14 mouse cellular contexts compared by ENCODE assay signal in the genomic region with DNA sequence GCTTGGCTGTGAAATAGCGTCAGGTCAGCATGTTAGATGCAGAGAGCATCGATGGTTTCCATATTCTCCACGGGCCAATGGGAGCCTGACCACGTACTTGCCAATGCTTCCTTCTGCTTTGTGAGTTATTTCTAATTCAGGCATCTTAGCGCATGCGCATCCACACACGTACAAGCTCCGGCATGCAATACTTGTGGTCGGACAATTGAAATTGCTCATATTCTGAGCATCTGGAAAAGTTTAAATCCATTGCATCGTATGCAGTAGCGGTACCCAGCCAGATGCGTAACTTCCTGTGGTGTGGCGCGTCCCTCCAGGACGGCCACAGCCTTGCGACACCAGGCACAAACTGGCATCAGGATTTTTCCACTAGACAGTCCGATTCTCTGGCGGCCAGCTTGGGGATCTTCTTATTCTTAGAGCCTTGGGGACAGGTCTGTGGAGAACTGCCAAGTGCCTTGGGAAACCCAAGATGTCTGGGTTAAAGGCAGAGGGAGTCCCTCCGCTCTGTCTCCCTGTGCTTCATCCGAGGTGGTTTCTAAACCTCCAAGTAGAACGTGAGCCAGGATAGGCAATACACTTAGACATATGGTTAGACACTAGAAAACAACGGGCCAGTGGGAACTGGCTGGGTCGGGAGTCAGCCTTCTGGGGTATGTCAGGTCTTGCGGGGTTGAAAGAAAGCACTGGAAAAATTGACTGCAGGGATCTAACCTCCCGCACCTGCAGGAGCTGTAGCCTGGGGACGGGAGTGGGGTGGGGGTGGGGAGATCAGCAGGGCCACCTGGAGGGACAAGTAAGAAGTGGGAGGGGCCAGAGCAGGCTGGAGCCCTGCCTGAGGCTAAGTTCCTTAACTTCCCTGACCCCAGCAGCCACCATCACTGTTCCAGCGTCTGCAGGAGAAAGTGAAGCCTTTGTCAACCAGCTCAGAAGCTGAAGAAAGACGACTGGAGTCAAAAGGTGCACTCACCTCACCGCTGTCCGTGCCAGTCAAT.
A peak's percentile ranks its signal among the peaks of the same experiment; 100 is the strongest.
DNase-seq lines count a peak whose midpoint lies in the region; ATAC-seq and TF ChIP-seq lines count a peak whose summit lies in the region.
"Had no signal": no experiment of that assay in that cellular context is flagged by ENCODE, and none has a peak within 500 bp of the region (broad histone marks: within the 10 kb centered on the region; RNA-seq: fewer than 3 reads in every experiment).

No protein-coding gene starts in this region.

- H3K9ac ChIP-seq in ES-Bruce4 (ENCODE audit: low read depth, poor library complexity, severe bottlenecking), result no peak overlapping the region
- H3K9ac ChIP-seq in limb, embryonic 15.5 days, result no peak overlapping the region
- H3K9ac ChIP-seq in intestine, embryonic 15.5 days, result no peak overlapping the region
- H3K9ac ChIP-seq: heart, embryonic 15.5 days; hindbrain, embryonic 15.5 days; kidney, embryonic 15.5 days; stomach, embryonic 15.5 days had no signal

- H3K4me2 ChIP-seq in limb, embryonic 15.5 days, result peak overlapping the region; percentile 26
- H3K4me2 ChIP-seq in intestine, embryonic 15.5 days (replicated peaks), result no peak overlapping the region
- H3K4me2 ChIP-seq: heart, embryonic 15.5 days; hindbrain, embryonic 15.5 days; kidney, embryonic 15.5 days; stomach, embryonic 15.5 days had no signal

- no peak overlapping the region for H3K4me3 ChIP-seq in ES-Bruce4 (ENCODE audit: low read depth, low read length)
- H3K4me3 ChIP-seq in bone marrow, adult 2 months (replicated peaks; ENCODE audit: control insufficient read depth, low read depth, low read length), result peak overlapping the region; percentile 0
- H3K4me3 ChIP-seq in embryonic fibroblast, embryonic 13.5 days (ENCODE audit: insufficient read depth, low read length), result no peak overlapping the region
- H3K4me3 ChIP-seq in limb, embryonic 15.5 days, result no peak overlapping the region
- H3K4me3 ChIP-seq in intestine, embryonic 15.5 days (replicated peaks), result no peak overlapping the region
- H3K4me3 ChIP-seq: heart, embryonic 15.5 days; hindbrain, embryonic 15.5 days; kidney, embryonic 15.5 days; stomach, embryonic 15.5 days had no signal

- ATAC-seq in limb, embryonic 15.5 days (ENCODE audit: insufficient number of reproducible peaks, low FRiP score, low TSS enrichment, low read depth), result peak; percentile 57; the same call in 1 of the 2 replicates
- no peak for ATAC-seq in intestine, embryonic 15.5 days
- ATAC-seq: forebrain, embryonic 16.5 days had no signal

- no peak for TF ChIP-seq POLR2A in ES-Bruce4 (IDR thresholded peaks at IDR 0.05; ENCODE audit: insufficient read depth, low read length)
- no peak for TF ChIP-seq POLR2A in bone marrow, adult 2 months (IDR thresholded peaks at IDR 0.05; ENCODE audit: borderline replicate concordance, control insufficient read depth, low read depth, low read length)
- TF ChIP-seq POLR2A in embryonic fibroblast, embryonic 13.5 days (IDR thresholded peaks at IDR 0.05; ENCODE audit: low read depth, low read length), result peak; percentile 59; the same call in 1 of the 2 replicates

- no peaks in the 10 kb centered on the region for H3K36me3 ChIP-seq in ES-Bruce4 (ENCODE audit: control insufficient read depth, insufficient read depth, low read length, poor library complexity, severe bottlenecking)
- H3K36me3 ChIP-seq in limb, embryonic 15.5 days, result no peaks in the 10 kb centered on the region
- no peaks in the 10 kb centered on the region for H3K36me3 ChIP-seq in intestine, embryonic 15.5 days
- H3K36me3 ChIP-seq: heart, embryonic 15.5 days; hindbrain, embryonic 15.5 days; kidney, embryonic 15.5 days; stomach, embryonic 15.5 days had no signal

- TF ChIP-seq EP300 in ES-Bruce4 (IDR thresholded peaks at IDR 0.05; ENCODE audit: insufficient read depth, low read depth, low read length), result 0 out of 2 replicates have a peak, but pooled peaks have one; percentile 60

- no peak for TF ChIP-seq CTCF in ES-Bruce4 (IDR thresholded peaks at IDR 0.05; ENCODE audit: low read depth, low read length)
- no peak for TF ChIP-seq CTCF in bone marrow, adult 2 months (IDR thresholded peaks at IDR 0.05; ENCODE audit: control insufficient read depth, insufficient read depth, low read length)
- TF ChIP-seq CTCF in embryonic fibroblast, embryonic 13.5 days (IDR thresholded peaks at IDR 0.05; ENCODE audit: borderline replicate concordance, insufficient read depth, low read length), result no peak

- DNase-seq in thymus, postnatal 25 days, result no peak
- DNase-seq in natural killer cell, adult 2 months (ENCODE audit: low spot score in 2 of 2), result no peak
- DNase-seq in lung, postnatal 25 days (ENCODE audit: low spot score), result no peak
- DNase-seq: right cerebral cortex, postnatal 4 days had no signal

- no peaks in the 10 kb centered on the region for H3K27me3 ChIP-seq in ES-Bruce4 (ENCODE audit: control insufficient read depth, insufficient read depth, low read length, poor library complexity, severe bottlenecking)
- H3K27me3 ChIP-seq in limb, embryonic 15.5 days, result no peaks in the 10 kb centered on the region
- H3K27me3 ChIP-seq in intestine, embryonic 15.5 days (replicated peaks), result no peaks in the 10 kb centered on the region
- H3K27me3 ChIP-seq: hindbrain, embryonic 15.5 days; stomach, embryonic 15.5 days had no signal

- H3K27ac ChIP-seq in ES-Bruce4 (ENCODE audit: insufficient read depth, low read length), result no peak overlapping the region
- no peak overlapping the region for H3K27ac ChIP-seq in bone marrow, adult 2 months (ENCODE audit: control insufficient read depth, insufficient read depth, low read depth, low read length, poor library complexity)
- peak overlapping the region; percentile 84 for H3K27ac ChIP-seq in embryonic fibroblast, embryonic 13.5 days (ENCODE audit: insufficient read depth, low read length)
- H3K27ac ChIP-seq in limb, embryonic 15.5 days, result peak overlapping the region; percentile 73
- no peak overlapping the region for H3K27ac ChIP-seq in intestine, embryonic 15.5 days
- H3K27ac ChIP-seq: heart, embryonic 15.5 days; hindbrain, embryonic 15.5 days; kidney, embryonic 15.5 days; stomach, embryonic 15.5 days had no signal

- 34% methylated on average over 30 of the region's 30 CpGs for WGBS in bone marrow, adult 2 months
- WGBS in limb, embryonic 15.5 days, result 30% methylated on average over 30 of the region's 30 CpGs
- WGBS in intestine, embryonic 15.5 days, result 55% methylated on average over 30 of the region's 30 CpGs

- H3K4me1 ChIP-seq in ES-Bruce4 (ENCODE audit: control insufficient read depth, insufficient read depth, low read length), result peaks cover 4% of the 10 kb centered on the region
- H3K4me1 ChIP-seq in bone marrow, adult 2 months (ENCODE audit: control insufficient read depth, insufficient read depth, low read length), result peaks cover 1% of the 10 kb centered on the region; the same call in 1 of the 2 replicates
- 0 out of 2 replicates have a peak, but pooled peaks cover 5% of the 10 kb centered on the region for H3K4me1 ChIP-seq in embryonic fibroblast, embryonic 13.5 days (ENCODE audit: control insufficient read depth, insufficient read depth, low read length)
- H3K4me1 ChIP-seq in limb, embryonic 15.5 days, result peaks cover 24% of the 10 kb centered on the region
- H3K4me1 ChIP-seq in intestine, embryonic 15.5 days (replicated peaks), result peaks cover 11% of the 10 kb centered on the region

- no peaks in the 10 kb centered on the region for H3K9me3 ChIP-seq in ES-Bruce4 (replicated peaks; ENCODE audit: control insufficient read depth, insufficient read depth, low read length, poor library complexity, severe bottlenecking)
- no peaks in the 10 kb centered on the region for H3K9me3 ChIP-seq in limb, embryonic 15.5 days
- no peaks in the 10 kb centered on the region for H3K9me3 ChIP-seq in intestine, embryonic 15.5 days
- H3K9me3 ChIP-seq: heart, embryonic 15.5 days; hindbrain, embryonic 15.5 days; kidney, embryonic 15.5 days; stomach, embryonic 15.5 days had no signal

Comparison
In these comparisons a context has a peak if more than half of its experiments do, and no peak if none do; other contexts are left out.
1. H3K27ac ChIP-seq: peak in embryonic fibroblast, embryonic 13.5 days (single experiment) and limb, embryonic 15.5 days (single experiment); none in ES-Bruce4 (single experiment), bone marrow, adult 2 months (single experiment) and intestine, embryonic 15.5 days (single experiment).